Mouse (Mus musculus) adrenal gland, adult 10 weeks (tissue): ENCODE data around the gene Zfp334. TPM values are rescaled to one million over a fixed set of nuclear protein-coding genes. Genes with fewer than 3 reads are reported as not detected.

Experiments used
- polyA plus RNA-seq: library from polyadenylated mRNA; stranded (reverse); fragments of 350-450 nt; fragmentation: Illumina TruSeq; extraction: RNeasy Lipid Tissue Mini Kit (QIAGEN cat#74804); gene quantifications from one replicate; pipeline ENCODE4 v1.2.3, GENCODE M21; 2014; ENCODE audit warnings: low read depth, low replicate concordance

The Zfp334 gene
- 4.3 TPM for polyA plus RNA-seq

DNA sequence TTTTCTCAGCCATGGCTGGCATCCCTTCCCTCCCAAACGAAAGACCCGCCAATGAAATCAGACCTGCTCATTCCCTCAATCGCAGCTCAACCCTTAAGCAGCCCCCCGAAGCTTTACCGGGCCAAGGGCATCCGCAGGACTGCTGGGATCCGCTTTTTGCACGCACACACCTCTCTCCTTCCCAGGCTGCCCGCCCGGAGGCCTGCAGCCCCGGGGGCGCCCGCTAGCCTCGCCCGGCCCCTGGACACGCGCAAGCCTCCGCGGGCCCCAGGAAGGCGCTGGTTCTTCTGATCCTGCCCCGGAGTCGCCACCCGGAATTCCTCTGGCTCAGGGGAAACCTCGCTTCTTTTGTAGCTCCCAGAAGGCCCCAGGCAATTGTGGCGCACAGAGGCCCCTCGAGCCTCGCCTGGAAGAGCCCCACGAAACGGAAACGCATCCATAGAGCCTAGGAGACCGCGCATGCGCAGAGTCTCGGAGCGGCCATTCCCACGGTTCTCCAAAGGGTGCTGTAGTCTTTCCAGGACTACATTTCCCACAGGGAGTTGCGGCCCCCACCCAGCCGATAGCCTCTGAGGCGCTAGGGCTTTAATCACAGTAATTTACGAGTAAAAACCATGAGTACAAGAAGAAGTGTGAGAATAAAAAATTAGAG is at the start of gene Zfp334:
TSS of gene Zfp334 (minus strand) at position 416 of the 652 bp plus-strand sequence.

DNA sequence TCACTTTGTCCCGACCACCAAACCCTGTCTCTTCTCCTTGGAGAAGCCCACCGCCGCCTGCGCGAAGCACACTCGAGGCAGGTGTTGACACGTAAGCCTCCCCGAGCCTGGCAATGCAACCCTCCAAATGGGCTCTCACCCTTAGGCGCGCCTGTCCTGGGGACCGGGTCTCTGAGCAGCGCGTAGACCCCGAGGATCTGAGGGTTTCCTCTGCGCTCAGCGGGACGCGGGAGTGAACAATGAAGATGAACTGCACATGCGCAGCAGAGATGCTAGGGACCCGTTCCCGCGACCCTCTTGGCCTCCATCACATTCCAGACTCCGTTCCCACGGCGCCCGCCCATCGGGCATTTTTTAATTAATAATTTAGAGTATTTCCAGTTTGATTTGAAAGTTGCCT is 19.6 kb downstream of the Zfp334 start, which contains the start of gene Zfp663:
TSS of gene Zfp663 (minus strand) at position 234 of the 400 bp plus-strand sequence.

DNA sequence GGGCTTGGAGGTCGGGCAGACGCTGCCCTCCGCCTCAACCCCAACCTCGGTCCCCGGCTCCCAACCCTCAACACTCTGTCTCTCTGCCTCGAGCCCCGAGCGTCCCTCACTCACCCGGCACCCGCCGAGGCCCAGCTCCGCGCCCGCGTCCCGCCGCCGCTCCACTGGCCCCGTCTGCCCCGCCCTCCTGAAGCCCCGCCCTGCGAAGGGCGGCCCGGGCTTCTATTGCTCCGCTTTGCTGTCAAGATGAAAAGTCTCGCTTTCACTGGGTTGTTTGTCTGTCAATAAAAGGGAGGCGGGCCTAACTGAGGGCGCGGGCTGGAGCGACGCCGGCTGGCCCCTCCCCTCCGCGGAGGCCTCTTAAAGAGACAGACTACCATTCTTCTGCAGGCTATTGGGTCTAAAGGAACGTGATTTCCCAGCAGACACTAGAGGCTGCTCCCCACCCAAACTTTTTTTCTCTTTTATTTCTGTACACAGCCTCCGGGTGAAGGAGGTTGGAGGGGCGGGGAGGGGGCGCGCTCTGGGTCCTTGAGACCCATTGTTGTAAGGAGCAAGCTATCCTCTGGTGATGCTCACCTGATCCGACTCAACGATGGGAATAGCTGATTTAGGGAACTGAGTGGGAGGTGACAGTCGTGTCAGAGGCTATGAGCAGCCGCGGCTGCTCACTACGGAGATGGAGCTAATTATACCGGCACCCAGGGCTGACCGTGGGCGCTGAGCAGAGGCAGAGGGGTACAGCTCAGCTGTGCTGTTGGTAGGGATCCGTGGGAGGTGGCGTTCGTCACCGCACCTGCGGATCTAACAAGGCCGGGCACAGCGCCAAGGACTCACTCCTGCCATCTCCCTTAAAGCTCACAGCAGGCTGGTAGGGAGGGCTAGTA is 61.5 kb downstream of the Zfp334 start, which contains the start of gene Elmo2:
TSS of gene Elmo2 (minus strand) at position 176 of the 887 bp plus-strand sequence.

Other genes starting within 250 kb of the Zfp334 start
- gene Cdh22, start 153.4 kb downstream of the Zfp334 start, polyA plus RNA-seq: not detected
- 8.3 TPM for gene Slc35c2, start 100.4 kb downstream of the Zfp334 start, polyA plus RNA-seq
- 8.9 TPM for gene Elmo2, start 61.8 kb downstream of the Zfp334 start, polyA plus RNA-seq
- not detected for gene Zfp663, start 19.5 kb downstream of the Zfp334 start, polyA plus RNA-seq
- gene Ocstamp, start 12.1 kb upstream of the Zfp334 start, polyA plus RNA-seq: not detected
- gene Slc13a3, start 85.0 kb upstream of the Zfp334 start, polyA plus RNA-seq: 0.23 TPM
- 5.3 TPM for gene Trp53rka, start 105.1 kb upstream of the Zfp334 start, polyA plus RNA-seq
- 0.23 TPM for gene Slc2a10, start 115.5 kb upstream of the Zfp334 start, polyA plus RNA-seq
- not detected for gene Eya2, start 206.8 kb upstream of the Zfp334 start, polyA plus RNA-seq